Mouse (Mus musculus) E14TG2a.4 (cell line): Measurements from ENCODE around the gene Pde2a.

Experiments used
- H3K27me3 ChIP-seq: 2 replicates; pipeline ENCODE4 v1.6.1; 2014; ENCODE audit warnings: low read length, control low read depth; ENCODE audit not compliant: insufficient read depth
- H3K36me3 ChIP-seq: 2 replicates; pipeline ENCODE4 v1.6.1; 2014; ENCODE audit warnings: low read length, control low read depth; ENCODE audit not compliant: insufficient read depth
- H3K4me1 ChIP-seq: replicated peaks from 2 replicates; pipeline ENCODE4 v1.6.1; 2014; ENCODE audit warnings: low read depth, low read length, control low read depth
- H3K4me3 ChIP-seq: replicated peaks from 2 replicates; pipeline ENCODE4 v1.5.1; 2014; ENCODE audit warnings: mild to moderate bottlenecking, low read length
- H3K9me3 ChIP-seq: 2 replicates; pipeline ENCODE4 v1.6.1; 2014; ENCODE audit warnings: low read length, control low read depth
- CTCF ChIP-seq: conservative IDR thresholded peaks from 2 replicates; pipeline ENCODE4 v1.5.1; 2014; ENCODE audit warnings: low read length
- NANOG ChIP-seq: IDR thresholded peaks from 2 replicates; pipeline ENCODE4 v1.6.1; 2014; ENCODE audit warnings: borderline replicate concordance, low read length, mixed read lengths
- POU5F1 ChIP-seq: IDR thresholded peaks from 2 replicates; pipeline ENCODE4 v1.6.1; 2014; ENCODE audit warnings: low read length, borderline replicate concordance

Gene Pde2a

GRCm38 (mm10) chr7:101393694-101394504, 27.6 kb upstream of the Pde2a start:
- H3K9me3 ChIP-seq: peaks cover 15% of the 10 kb centered on the region
- peaks cover 55% of the 10 kb centered on the region for H3K4me1 ChIP-seq
- H3K36me3 ChIP-seq: peaks cover 65% of the 10 kb centered on the region
- H3K27me3 ChIP-seq: no peaks in the 10 kb centered on the region
- peak overlapping the region; percentile 59 for H3K4me3 ChIP-seq
- no peak for TF ChIP-seq CTCF
- no peak for TF ChIP-seq NANOG
- no peak for TF ChIP-seq POU5F1

DNA sequence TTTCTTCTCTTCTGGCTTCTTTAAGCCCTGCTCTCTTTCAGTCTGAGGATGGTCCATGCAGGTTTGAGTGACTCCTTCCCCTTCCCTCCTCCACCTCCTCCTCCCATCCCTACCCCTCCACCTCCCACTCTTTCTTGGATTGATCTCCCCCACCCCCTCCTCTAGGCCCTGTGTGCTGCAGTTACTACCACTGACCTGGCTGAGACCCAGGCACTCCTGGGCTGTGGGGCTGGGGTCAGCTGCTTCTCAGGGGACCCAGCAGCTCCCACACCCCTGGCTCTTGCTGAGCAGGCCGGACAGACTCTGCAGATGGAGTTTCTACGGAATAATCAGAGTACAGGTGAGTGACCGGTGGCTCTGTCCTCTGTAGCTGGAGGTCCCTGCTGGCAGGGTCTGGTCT, 26.9 kb upstream of the Pde2a start:
- Histone ChIP-seq H3K4me1 (peaks cover 55% of the 10 kb centered on the region), H3K4me3 (peak overlapping the region; percentile 59)
- no peak for TF ChIP-seq NANOG

DNA sequence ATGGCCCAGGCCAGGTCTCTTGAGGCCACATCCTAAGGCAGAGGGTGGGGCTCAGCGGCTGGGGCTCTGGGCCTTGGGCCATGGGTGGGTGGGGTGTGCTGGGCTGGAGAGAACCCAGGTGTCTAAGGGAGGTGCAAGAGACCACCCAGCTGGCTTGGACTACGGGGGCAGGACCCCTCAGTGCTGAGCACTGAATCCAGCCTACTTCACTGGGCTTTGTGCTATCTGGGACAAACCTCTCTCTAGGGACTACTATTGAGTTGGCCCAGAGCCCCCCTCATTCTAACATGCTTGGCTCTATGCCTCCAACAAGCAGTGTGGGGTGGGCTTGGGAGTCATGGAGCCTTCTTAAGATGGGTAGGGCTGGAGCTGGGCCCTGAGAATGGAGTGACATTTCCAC, 26.0 kb upstream of the Pde2a start:
- Histone ChIP-seq H3K36me3 (peaks cover 63% of the 10 kb centered on the region), H3K27me3 (no peaks in the 10 kb centered on the region), H3K9me3 (peaks cover 15% of the 10 kb centered on the region), H3K4me1 (peaks cover 55% of the 10 kb centered on the region), H3K4me3 (no peak overlapping the region; the same call in 1 of the 2 replicates)
- no peak for TF ChIP-seq POU5F1
- no peak for TF ChIP-seq NANOG

More for the DNA sequence above, 26.9 kb upstream of the Pde2a start:
- Histone ChIP-seq H3K36me3 (peaks cover 64% of the 10 kb centered on the region), H3K9me3 (peaks cover 15% of the 10 kb centered on the region), H3K27me3 (no peaks in the 10 kb centered on the region)

DNA sequence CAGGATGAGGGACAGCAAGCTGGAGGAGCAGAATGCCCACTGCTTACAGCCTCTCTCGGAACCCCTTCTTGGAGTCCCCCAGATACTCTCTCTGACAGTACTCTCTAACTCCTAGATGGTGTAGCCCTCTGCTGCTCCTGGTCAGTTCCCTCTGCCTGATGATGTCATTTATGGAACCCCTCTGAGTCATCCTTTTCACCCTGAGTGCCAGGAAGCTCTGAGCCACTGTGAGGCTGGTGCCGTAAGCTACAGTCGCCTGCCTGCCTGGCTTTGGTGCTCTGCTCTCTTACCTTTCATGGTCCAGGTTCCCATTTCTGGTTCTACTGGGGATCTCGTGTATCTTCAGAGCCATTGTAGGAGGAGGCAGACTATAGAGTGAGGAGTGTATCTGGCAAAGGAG, 24.3 kb upstream of the Pde2a start:
- H3K36me3 ChIP-seq: peaks cover 72% of the 10 kb centered on the region
- peaks cover 15% of the 10 kb centered on the region for H3K9me3 ChIP-seq
- no peak overlapping the region for H3K4me3 ChIP-seq
- TF ChIP-seq POU5F1 (no peak), CTCF (no peak), NANOG (no peak)
- no peaks in the 10 kb centered on the region for H3K27me3 ChIP-seq
- peaks cover 44% of the 10 kb centered on the region for H3K4me1 ChIP-seq

DNA sequence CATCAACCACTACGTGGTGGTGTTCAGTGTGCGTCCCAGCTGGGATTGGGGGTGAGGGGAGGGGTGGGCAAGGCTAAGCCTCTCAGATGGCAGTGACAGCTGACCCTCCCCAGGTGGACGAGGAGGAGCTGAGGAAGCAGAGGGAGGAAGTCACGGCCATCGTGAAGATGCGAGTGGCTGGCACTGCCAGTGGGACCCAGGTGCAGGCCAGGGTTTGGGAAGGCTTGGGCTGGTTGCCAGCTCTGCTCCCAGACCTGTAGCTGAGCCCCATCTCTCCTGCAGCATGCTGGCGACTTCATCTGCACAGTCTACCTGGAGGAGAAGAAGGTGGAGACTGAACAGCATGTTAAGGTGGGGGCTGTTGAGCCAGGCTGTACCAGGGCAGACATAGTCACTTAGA, 20.0 kb upstream of the Pde2a start:
- Histone ChIP-seq H3K27me3 (no peaks in the 10 kb centered on the region), H3K4me1 (peaks cover under 1% of the 10 kb centered on the region), H3K9me3 (peaks cover 15% of the 10 kb centered on the region), H3K4me3 (no peak overlapping the region), H3K36me3 (peaks cover 93% of the 10 kb centered on the region)
- TF ChIP-seq POU5F1 (no peak), CTCF (no peak), NANOG (no peak)

DNA sequence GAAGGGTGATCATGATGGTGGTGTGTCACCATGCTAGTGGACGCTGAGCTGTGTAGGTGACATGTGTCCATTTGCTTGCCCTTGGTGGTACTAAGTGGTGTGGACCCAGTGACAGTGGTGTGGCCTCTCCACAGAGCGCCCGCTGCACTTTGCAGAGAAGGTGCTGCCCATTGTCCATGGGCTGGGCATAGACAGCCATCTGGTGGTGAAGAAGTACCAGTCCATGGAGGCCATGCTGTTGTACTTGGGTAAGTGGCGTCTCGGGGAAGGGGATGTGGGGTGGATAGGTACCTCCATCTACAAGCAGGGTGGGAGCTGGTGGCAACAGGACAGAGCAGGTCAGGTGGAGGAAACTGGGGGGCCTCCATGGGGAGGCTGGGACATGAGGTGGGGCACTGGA, 17.7 kb upstream of the Pde2a start:
- no peaks in the 10 kb centered on the region for H3K27me3 ChIP-seq
- no peak overlapping the region for H3K4me3 ChIP-seq
- H3K36me3 ChIP-seq: peaks cover 90% of the 10 kb centered on the region
- no peak for TF ChIP-seq POU5F1
- TF ChIP-seq CTCF: no peak
- TF ChIP-seq NANOG: no peak
- H3K9me3 ChIP-seq: no peaks in the 10 kb centered on the region
- H3K4me1 ChIP-seq: no peaks in the 10 kb centered on the region

GRCm38 (mm10) chr7:101410267-101410936, 11.1 kb upstream of the Pde2a start, which contains the start of gene Gm45837:
Gene Gm45837, plus strand, starts transcription at chr7:101410886.
- H3K4me1 ChIP-seq: peaks cover 25% of the 10 kb centered on the region
- no peaks in the 10 kb centered on the region for H3K27me3 ChIP-seq
- no peak within 1 kb of the TSS for H3K4me3 ChIP-seq
- H3K36me3 ChIP-seq: peaks cover 66% of the 10 kb centered on the region
- H3K9me3 ChIP-seq: no peaks in the 10 kb centered on the region
- TF ChIP-seq POU5F1: no peak
- no peak for TF ChIP-seq CTCF
- no peak for TF ChIP-seq NANOG

GRCm38 (mm10) chr7:101412796-101413195, 8.7 kb upstream of the Pde2a start:
- H3K27me3 ChIP-seq: peaks cover 13% of the 10 kb centered on the region
- H3K4me1 ChIP-seq: peaks cover 35% of the 10 kb centered on the region
- no peaks in the 10 kb centered on the region for H3K9me3 ChIP-seq
- TF ChIP-seq CTCF: peak; percentile 99
- no peak for TF ChIP-seq POU5F1
- no peak overlapping the region for H3K4me3 ChIP-seq
- peaks cover 49% of the 10 kb centered on the region for H3K36me3 ChIP-seq
